Mouse (Mus musculus) neural tube, embryonic 10.5 days (tissue): ENCODE measurements around the gene Lnpep.
A peak's percentile ranks its signal among the peaks of the same experiment; 100 is the strongest.
"Not testable (repeated sequence)": the region's sequence is repeated elsewhere in the genome, so short reads cannot be mapped to it uniquely, and the experiment has no call there.

ENCODE experiments used
- DNase-seq: peaks from one replicate; pipeline ENCODE4 v3.0.0-alpha.2; 2017; ENCODE audit warnings: low spot score; ENCODE audit errors: extremely low spot score

Lnpep gene

GRCm38 (mm10) chr17:17496234-17496633 lies 128.6 kb downstream of the Lnpep start:
- DNase-seq, result not testable (repeated sequence)

- DNase-seq, result no peak
These were observed 132.7 kb downstream of the Lnpep start for GRCm38 (mm10) chr17:17492116-17492515.

GRCm38 (mm10) chr17:17491622-17492001 lies 133.2 kb downstream of the Lnpep start:
- no peak for DNase-seq

GRCm38 (mm10) chr17:17490820-17491621 lies 133.8 kb downstream of the Lnpep start:
- peak; percentile 65 for DNase-seq

- DNase-seq, result no peak
These were observed 139.1 kb downstream of the Lnpep start for GRCm38 (mm10) chr17:17485789-17486188.
